Mouse (Mus musculus) spleen, postnatal 4 days (tissue): Measurements from ENCODE around the gene C8a.

Source experiments
- DNase-seq, 2 experiments: peaks; one replicate each; pipeline ENCODE4 v3.0.0; 2022; ENCODE audit warnings: low spot score in 2 of 2

C8a gene

DNA sequence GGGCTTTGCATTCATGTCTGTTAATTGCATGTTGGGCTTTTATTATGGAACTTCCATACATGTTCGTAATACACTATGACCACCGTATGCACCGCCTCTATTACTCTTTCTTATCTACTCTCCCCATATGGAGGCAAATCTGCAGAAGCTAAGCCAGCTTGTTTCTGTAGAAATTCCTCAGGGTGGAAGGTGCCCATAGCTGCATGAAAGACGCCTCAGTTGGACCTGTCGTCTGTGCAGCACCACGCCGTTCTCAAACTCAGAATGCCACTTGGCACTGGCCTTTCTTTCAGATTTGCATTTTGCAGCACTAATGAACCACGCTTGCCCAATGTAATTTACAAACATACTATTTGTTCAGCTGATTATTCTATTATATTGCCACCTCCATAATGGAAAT lies 106.6 kb downstream of the C8a start:
- DNase-seq = no peak

DNA sequence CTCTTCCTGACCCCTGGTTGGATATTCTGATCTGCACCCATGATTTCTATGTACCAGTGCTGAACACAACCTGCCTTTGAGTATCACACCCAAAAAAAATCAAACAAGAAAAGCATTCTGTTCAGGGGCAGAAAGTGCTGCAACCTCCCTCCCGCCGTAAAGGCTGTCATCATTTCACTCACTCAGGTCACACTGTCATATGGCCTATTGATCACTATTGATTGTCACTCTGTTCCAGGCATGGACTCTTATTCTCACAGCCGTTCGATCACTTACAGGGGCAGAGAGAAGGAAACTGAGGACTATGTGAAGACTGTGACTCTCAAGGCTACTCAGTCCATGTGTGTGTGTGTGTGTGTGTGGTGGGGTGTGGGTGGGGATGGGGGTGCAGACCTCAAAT lies 108.0 kb downstream of the C8a start:
- DNase-seq = no peak

DNA sequence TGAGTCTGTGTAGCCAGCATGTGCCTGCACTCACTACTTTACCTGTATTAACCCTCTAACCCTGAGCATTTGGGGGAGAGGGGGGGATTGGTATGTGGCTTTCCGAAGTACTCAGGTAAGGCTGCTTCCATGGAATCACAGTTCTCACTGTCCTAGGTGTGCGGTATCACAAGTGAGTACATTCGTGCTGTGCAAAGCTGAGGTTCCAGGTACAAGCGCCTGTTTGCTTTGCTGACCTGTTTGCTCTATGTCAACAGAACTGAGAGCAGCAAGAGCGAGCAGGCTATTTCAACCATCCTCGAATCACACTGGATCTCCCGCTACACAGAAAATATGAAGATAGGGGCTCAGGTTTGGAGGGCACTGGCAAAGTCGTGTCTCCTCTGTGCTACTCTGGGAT lies 110.1 kb downstream of the C8a start, which contains the start of gene C8b:
TSS of gene C8b (plus strand) at position 253 of the 400 bp plus-strand sequence.
- no peak for DNase-seq
